Mouse (Mus musculus) left cerebral cortex, postnatal 14 days (tissue): ENCODE results near the gene Sh3rf3. TPM values are rescaled to one million over a fixed set of nuclear protein-coding genes. Genes with fewer than 3 reads are reported as not detected.
A peak's percentile ranks its signal among the peaks of the same experiment; 100 is the strongest.
"Not testable (repeated sequence)": the region's sequence is repeated elsewhere in the genome, so short reads cannot be mapped to it uniquely, and the experiment has no call there.

Experiments
- DNase-seq, 2 experiments: peaks; one replicate each; pipeline ENCODE4 v3.0.0; 2021 to 2022; ENCODE audit warnings: low spot score in 2 of 2, mixed read lengths in 1 of 2
- intact Hi-C: fragments of 180-260 bp; cut with DNase I; formaldehyde crosslinking; loops from one replicate; pipeline ENCODE4 v1.15.1; 2025
- total RNA-seq, 2 experiments: library from RNA; stranded (reverse); gene quantifications; 2 replicates each; pipeline ENCODE4 v1.2.3; 2021

The Sh3rf3 gene
- total RNA-seq, 2 experiments from 2014 or later = 73.2 to 87.0 TPM

DNA sequence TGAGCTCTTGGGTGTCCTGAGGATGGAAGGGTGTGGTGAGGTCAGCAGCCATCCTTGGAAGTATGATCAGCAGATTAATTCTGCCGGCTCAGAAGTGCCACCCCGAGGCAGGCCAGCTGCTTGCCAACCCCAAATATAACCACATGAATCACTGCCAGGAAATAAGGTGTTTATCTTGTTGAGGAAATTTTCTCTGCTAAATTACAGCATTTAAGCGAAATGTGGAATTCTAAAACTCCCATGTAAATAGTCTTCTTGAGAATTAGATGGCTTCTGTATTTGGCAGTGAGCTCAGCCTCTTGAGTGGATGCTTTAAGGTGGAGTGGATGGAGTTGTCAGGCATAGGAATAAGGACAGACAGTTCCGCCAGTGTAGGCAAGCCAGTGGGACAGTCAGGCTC, 259.7 kb downstream of the Sh3rf3 start:
- intact Hi-C loops = no loop called here
- DNase-seq = peak in 1 of 2 experiments; percentile 50

DNA sequence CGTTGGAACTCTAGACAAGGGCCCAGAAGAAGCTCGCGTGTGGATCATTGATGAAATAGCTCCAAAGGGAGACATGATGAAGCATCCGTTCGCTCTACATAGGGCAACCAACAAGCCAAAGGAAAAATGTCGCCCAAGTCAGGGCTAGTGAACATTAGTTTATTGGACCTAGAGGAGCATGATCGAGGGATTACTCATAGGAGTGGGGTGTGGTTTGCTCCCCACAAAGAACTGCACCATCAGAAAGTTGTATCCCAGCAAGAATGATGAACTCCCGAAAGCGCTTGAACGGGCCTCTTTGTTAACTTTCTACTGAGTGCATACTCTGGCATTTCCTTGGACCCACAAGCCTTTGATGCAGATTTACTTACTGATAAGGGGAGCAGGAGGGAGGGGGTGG, 263.5 kb downstream of the Sh3rf3 start:
- no peak for DNase-seq

DNA sequence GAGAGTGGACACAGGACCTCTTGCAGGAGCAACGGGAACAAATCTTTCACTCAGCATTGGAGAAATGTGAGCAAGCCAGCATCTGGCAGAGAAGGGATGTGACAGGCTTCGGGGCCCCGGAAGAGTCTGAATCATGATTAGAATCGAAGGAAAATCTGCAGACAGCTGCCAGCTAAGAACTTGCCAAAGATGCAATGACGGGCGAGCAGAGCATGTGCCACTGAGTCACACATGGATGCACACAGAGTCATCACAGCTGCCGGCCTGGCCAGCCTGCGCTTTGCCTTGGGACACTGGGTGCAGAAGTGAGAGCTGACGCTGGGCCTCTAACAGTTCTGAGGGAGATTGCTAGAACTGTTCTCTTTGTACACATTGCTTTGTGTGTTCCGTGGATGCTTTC, 264.8 kb downstream of the Sh3rf3 start:
- peak; percentile 35 to 56 for DNase-seq
- intact Hi-C loops = no loop called here

More for the DNA sequence above, 263.5 kb downstream of the Sh3rf3 start:
- intact Hi-C loops = no loop called here

DNA sequence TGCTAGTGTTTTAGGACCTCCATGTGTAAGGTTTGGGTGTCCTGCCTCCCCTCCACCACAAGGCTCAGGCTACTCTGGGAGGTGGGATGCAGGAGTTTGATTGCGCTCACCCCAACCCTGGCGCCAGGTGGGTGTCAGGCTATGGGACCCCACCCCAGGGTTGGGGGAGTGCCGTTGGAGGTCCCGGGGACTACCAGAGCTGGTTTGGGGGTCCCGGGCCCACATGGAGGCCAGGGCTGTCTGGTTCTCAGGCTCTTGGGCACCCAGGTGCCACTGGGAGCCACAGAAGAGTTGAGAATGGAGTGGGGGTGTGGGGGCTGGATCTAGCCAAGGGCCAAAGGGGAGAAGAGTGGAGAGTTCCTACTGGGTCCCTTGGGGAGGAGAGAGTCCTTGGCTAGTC, 272.4 kb downstream of the Sh3rf3 start:
- DNase-seq = no peak
- intact Hi-C loops = no loop called here

DNA sequence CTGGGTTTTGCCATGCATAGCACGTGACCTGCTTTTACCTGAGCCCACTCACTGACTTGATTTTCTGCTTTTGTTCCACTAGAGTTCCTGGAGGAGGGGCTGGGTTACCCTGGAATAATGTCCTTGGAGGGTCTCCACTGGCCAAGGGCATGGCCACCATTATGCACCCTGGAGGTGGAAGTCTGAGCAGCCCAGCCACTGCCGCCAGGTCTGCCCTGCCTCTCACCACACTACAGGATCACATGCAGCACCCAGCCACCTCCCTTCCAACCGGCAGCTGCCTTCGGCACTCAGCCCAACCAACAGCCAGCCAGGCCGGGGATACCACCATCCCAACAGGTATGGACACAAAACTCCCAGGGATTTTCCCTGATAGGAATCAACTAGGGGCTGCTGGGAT, 273.4 kb downstream of the Sh3rf3 start:
- DNase-seq = no peak
- intact Hi-C loops = no loop called here

DNA sequence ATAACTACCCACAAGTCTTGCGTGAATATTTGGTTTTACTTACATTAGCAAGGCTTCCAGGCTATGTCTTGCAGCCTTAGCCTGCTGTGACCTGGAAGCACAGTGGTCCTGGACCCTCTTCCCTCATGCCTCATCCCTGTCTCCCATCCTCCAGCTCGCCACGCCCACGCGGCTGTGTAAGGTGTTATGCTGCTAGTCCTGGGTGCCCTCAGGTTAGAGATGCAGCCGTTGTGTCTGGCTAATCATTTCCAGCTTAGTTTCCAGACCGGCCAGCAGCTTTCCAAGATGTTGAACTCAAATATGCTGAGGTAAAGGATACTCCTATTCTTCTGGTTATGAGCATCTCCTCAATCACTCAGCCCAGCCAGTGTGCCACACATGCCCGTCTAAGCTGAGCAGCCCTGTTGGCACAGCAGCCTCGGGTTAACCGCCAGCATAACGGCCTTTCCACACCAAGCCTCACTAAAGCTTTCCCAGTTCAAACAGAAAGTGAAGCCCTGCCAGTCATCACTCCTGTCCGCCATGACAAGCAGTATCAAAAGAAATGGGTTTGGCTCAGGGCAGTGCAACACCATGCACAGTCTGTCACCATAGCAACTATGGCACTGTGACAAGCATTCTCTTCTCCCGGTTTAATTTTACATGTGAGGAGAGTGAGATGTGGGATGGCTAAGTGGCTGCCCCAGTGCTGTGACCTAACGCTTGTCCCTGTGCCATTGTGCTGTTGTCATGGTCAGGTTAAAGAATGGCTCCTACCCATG, 276.9 kb downstream of the Sh3rf3 start:
- peak; percentile 64 to 86 for DNase-seq
- intact Hi-C loops = no loop called here

DNA sequence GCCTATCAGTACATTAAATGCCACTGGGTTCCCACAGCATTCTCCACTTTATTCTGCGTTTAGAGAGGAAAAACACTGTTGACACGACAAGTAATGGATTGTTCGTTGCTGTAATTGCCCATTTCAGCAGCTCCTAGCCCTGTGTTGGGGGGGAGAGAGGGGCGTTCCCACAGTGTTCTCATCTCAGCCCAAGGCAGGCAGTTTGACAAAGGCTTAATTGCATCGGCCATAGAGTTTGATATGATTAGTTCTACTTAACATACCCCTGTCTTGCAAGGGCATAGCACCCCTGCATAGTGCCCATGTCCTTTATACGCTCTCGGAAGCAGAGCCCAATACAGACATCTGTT, 277.4 kb downstream of the Sh3rf3 start:
- no peak for DNase-seq
- intact Hi-C loops = no loop called here

DNA sequence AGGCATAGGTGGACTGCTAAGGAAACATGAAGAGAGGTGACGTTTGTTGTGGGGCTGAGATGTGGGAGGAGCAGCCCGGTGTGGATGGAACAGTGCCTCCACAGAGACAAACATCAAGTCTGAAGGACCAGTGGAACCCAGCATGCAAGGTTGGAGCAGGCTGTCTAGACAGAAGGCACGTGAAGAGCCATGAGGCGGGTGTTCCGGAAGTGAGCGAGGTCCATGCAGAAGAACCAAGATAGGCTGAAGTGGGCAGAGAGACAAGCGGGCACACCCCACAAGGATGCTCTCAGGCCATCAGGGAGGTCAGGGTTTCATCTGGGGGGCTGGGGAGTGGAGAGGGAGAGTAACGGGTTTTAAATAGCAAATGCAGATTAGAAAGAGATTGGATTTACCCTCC, 278.4 kb downstream of the Sh3rf3 start:
- DNase-seq = no peak
- intact Hi-C loops = no loop called here

DNA sequence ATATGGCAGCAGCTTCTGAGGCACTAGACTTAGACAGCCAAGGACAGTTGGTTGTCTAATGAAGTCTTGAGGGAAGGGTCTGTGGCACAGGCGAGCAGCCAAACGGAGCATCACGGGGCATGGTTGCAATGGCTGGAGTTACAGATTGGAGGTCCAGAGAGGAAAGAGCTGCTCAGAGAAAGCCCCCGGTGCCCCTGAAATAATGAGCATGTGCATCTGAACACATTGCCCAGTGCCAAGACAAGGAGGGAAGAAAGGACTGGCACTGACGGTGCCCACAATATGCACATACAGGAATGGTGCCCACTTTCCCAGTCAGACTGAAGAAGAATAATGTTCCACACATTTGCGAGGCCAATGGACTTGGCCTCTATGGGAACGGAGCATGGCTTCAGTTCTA, 278.8 kb downstream of the Sh3rf3 start:
- no peak for DNase-seq
- intact Hi-C loops = no loop called here

DNA sequence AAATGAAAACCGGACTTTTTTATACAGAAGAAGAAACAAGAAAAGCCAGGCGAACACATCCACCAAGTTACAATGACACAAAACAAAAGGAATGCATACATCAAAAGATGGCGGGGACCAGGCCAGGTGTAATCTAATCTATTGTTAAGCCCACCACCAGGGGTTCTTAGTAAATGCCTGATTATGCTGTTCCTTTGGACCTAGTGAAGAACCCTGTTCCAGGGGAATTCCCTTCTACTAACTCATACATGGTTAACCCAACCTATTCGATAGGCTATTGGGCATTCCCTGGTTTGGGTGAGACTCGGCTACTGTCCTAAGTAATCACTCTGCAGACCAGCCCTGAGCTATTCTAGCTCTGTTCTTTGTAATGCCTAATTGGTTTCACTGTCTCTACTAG, 289.9 kb downstream of the Sh3rf3 start:
- intact Hi-C loops, DNase-seq: not testable (repeated sequence)

DNA sequence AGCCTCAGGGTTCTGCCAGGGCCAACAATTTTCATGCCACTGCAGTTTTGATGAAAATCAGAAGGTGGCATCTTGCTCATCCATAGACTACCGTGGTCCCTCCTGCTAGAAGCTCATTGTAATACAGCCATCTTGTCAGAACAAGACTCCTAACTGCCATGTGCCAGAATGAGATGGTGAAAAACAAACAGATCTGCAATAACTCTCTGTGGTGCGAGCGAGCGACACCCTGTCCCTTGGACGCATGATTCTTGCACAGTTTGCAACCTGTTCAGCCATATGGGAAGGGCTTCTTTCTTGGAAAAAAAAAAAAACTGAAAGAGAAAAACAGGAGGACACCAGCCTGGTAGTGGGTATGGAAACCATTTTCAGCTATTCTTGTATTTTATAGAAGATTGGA, 291.5 kb downstream of the Sh3rf3 start:
- intact Hi-C loops = no loop called here
- DNase-seq = no peak

DNA sequence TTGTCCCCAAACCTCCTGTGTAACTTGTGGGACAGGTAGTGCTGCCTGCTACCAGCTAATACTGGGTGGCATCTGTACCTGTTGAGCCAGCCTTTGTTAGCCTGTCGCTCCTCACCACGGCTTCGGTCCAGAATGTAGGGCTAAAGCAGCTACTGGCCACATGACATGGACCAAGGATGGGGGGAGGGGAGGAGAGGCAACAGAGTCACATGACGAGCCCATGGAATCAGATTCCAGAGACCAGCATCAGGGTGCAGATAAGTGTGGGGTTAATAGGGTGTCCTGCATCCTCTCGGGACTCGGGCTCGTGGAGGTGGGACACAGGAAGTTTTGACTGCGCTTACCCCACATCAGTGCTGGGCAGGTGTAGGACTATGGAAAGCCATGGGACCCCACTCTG, 292.7 kb downstream of the Sh3rf3 start:
- DNase-seq = no peak
- intact Hi-C loops = no loop called here

DNA sequence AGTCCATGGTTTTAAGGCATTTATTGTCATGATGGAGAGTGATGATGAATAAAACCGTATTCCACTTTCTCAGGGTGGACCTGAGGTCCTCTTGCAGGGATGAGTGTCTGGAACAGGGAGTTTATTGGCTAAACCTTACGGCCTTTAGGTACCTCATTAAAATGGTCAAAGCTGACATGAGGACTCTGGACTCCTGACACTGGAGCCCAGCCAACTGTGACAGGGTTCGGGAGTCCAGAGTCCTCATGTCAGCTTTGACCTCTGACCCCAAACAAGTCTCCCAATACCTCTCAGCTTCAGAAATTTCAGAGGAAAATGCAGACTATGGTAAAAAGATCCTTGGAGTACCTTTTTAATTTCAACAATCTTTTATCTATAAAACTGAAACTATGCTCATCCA, 293.5 kb downstream of the Sh3rf3 start:
- intact Hi-C loops = no loop called here
- DNase-seq = no peak

DNA sequence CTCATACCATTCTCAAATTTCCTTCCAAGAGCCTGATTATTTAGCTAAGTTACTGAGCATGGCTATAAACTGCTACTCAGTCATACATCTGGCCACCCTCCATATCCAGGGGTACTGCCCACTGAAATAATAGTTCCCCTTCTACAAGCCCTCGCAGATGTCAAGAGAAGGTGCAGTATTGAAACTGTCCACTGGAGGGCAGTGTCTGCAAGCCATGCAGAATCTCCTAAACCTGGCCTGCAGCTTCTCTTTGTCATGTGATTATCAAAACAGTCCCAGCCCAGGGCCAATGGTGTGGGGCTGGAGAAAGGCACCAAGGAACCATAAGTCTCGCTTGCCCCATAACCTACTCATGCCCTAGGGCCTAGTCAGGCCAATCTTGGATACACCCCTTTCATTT, 295.9 kb downstream of the Sh3rf3 start:
- intact Hi-C loops = loop anchor here (2.0 kb wide), 2 partner anchors 40 to 184 kb away; no protein-coding TSS in a partner anchor
- DNase-seq = peak; percentile 84 to 88

DNA sequence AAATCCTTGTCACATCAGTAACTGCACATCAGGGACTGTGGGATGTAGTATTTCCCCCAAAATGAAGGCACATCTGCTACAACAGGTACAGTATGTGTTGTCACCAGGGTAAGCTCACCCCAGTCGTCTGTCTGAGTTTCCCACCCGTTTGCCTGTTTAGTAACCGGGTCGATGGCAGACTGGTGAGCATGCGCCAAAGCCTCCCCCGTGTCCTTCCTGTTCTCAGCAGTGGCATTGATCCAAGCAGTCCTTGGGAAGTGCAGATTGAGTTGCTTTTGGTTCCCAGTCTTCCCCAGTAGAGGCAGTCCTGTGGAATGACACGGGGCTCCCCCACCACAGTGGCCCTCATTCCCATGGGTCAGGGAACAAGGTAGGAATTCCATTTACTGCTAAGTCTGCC, 297.2 kb downstream of the Sh3rf3 start:
- intact Hi-C loops = no loop called here
- no peak for DNase-seq

DNA sequence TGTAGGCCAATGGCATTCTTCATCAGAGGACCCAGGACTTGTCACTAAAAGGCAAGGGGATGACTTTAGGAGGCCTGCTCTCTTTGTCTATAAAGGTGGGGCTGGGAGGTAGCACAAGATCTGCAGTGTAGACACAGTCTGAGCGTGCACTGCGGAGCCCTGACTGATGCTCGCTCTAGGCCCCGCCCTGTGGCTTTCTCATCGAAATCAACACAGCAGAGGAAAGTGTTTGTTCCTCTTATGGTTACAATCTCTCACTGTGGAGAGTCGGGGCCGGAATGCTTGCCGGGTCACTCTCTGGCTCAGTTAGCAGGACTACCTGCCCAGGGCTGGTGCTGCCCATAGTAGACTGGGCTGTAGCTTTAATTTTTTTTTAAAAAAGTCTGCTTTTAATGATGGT, 299.6 kb downstream of the Sh3rf3 start:
- intact Hi-C loops = no loop called here
- DNase-seq = no peak

DNA sequence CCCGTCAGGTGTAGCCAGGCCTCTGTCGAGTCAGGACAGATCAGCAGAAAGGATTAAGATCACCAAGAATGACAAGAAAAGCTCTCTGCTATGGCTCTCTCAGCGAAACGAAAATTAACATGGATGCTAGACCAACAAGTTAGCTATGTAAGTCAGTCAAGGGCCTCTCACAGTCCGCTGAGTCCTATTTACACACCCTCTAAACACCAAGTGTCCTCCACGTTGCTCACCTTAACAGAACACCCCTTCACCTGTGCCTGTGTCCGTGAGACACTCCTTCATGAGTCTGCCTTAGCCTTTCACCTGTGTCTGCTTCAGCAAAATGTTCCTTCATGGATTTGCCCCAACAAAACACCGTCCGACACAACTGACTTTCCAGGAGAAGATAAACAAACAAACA, 300.2 kb downstream of the Sh3rf3 start:
- no peak for DNase-seq
- intact Hi-C loops = no loop called here

DNA sequence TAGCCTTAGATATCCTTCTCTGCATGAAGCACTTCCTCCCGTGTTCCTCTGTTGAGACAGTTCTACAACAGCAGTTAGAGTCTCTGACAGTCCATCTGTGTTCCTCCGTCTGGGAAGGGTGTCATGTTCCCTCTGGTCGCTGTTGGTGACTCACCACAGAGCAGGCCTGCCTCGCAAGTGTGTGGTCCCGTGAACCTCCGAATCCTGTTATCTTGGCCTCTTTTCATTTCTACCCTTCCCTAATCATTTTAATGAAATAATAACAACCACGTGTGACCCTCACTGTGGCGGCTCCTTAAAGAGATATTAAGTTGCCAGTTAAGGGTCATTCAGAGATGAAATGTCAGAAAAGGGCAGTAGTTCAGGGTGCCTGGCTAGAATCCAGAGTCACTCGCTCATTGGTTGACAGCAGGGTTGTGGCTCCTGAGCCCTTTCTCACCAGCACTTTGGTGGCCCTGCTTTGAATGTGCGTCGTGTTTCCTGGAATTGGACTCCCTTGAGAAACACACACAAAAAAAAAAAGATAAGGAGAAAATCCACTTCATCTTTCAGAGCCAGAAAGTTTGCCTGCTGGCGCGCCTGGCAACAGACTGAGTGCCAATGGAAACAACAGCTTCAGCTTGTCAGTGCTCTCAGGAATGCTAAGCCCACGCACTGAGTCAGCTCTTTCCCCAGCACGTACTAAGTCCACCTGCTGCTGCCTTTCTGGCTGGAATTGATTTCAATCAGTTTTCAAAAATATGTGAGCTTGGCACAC, 301.6 kb downstream of the Sh3rf3 start:
- intact Hi-C loops = no loop called here
- peak; percentile 82 to 90 for DNase-seq

DNA sequence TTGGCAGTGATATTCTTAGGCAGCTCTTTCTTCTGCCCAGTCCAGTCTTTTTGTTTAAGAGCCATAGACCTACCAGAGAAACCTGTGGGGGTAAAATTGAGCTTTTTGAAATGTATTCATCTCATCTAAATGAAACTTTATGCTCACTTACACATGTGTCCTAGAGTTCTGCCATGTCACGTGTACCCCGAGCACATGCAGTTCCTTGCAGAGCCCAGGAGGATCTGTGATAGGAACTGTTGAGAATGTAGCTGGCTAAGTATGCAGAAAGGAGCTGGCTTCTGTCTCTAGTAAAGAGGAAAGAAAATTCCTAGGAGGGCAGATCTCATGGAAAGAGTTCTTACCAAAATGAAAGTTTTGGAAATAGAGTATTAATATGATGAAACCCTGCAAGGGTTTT, 302.5 kb downstream of the Sh3rf3 start:
- intact Hi-C loops = no loop called here
- peak in 1 of 2 experiments; percentile 57 for DNase-seq

DNA sequence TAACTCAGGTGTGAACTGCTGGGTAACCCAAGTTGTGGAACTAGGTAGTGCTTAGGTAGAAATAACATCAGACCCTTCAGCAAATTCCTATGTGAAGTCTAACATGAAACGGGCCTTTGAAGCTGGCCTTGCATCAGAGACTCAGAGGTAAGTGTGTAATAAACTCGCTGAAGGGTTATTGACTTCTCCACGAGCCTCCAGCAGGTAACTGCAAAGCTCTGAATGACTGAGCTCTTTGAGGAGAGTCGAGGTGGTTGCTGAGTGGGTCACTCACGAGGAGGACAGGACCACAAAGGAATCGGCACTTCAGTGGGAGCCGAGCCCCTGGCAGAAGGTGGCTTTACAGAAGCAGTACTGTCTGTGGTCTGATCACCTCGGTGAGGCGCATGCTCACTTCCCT, 303.2 kb downstream of the Sh3rf3 start:
- intact Hi-C loops = no loop called here
- DNase-seq = no peak

DNA sequence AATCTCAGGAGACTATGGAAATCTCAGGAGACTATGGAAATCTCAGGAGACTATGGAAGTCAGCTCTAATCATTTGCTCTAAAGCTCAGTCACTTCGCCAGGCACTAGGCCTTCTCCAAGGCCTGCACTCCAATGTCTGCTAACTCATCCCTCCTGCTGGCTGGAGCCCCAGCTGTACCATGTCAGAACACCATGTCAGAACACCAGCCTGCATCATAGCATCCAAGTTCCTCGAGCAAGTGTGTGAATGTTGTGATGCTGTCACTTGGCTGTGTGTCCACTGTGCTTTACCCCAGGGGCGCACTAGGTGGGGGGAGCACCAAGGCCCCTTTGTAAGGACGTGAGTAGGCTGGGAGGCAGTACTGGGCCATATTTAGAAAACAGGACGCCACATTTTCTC, 304.4 kb downstream of the Sh3rf3 start:
- no peak for DNase-seq
- intact Hi-C loops = no loop called here
